Mouse (Mus musculus): ENCODE data around the gene Trem3.

The Trem3 gene

GRCm38 (mm10) chr17:48299756-48300155 is 52.2 kb downstream of the Trem3 start:
- POLR2A ChIA-PET, result interaction anchor here in 2 of 4 experiments (1.1 to 1.5 kb wide), 5 partner anchors 13 to 24 kb away, joined by 3 read pairs; no protein-coding TSS in a partner anchor
- CTCF ChIA-PET, result interaction anchor here in 1 of 4 experiments (0.5 kb wide), 1 partner anchor 442 kb away, joined by 3 read pairs; no protein-coding TSS in a partner anchor

GRCm38 (mm10) chr17:48300199-48300598 is 52.6 kb downstream of the Trem3 start:
- POLR2A ChIA-PET, result interaction anchor here in 2 of 4 experiments (1.1 to 1.5 kb wide), 5 partner anchors 13 to 25 kb away, joined by 3 read pairs; no protein-coding TSS in a partner anchor
- CTCF ChIA-PET, result no interaction called here

- CTCF ChIA-PET, result interaction anchor here in 1 of 4 experiments (0.7 kb wide), 1 partner anchor 503 kb away, joined by 3 read pairs; no protein-coding TSS in a partner anchor
- POLR2A ChIA-PET, result interaction anchor here in 3 of 4 experiments (0.6 to 1.5 kb wide), 5 partner anchors 14 to 47 kb away, joined by 3 read pairs; no protein-coding TSS in a partner anchor
Observed at GRCm38 (mm10) chr17:48300861-48301260, 53.3 kb downstream of the Trem3 start.

- POLR2A ChIA-PET, result interaction anchor here in 1 of 4 experiments (1.4 kb wide), 1 partner anchor 11 kb away, joined by 3 read pairs; no protein-coding TSS in a partner anchor
Observed at GRCm38 (mm10) chr17:48301792-48302191, 54.2 kb downstream of the Trem3 start.

More at GRCm38 (mm10) chr17:48301792-48302191, 54.2 kb downstream of the Trem3 start:
- CTCF ChIA-PET, result interaction anchor here in 2 of 4 experiments (0.8 to 1.6 kb wide), 3 partner anchors 15 to 191 kb away, joined by 3 to 8 read pairs (median 4); no protein-coding TSS in a partner anchor

Data from embryonic stem cell, embryonic (primary cell).